Mouse (Mus musculus) erythroblast, embryonic 14.5 days (primary cell): ENCODE results near the gene Gm10985.

ENCODE experiments used
- GATA1 ChIP-seq: IDR thresholded peaks from 2 replicates; pipeline ENCODE4 v1.6.1; 2012; ENCODE audit warnings: low read length, inconsistent platforms, mixed read lengths
- TAL1 ChIP-seq: IDR thresholded peaks from 3 replicates; pipeline ENCODE4 v1.6.1; 2012; ENCODE audit warnings: low read length, inconsistent platforms, mixed read lengths

- TF ChIP-seq TAL1, result no peak
- TF ChIP-seq GATA1, result no peak
These were observed 2.8 kb downstream of the Gm10985 start for GRCm38 (mm10) chr3:53847726-53848125.
